Mouse (Mus musculus) embryonic stem cell, embryonic (primary cell): ENCODE measurements around the gene Pfn5.
"Not testable (repeated sequence)": the region's sequence is repeated elsewhere in the genome, so short reads cannot be mapped to it uniquely, and the experiment has no call there.

Experiments used
- CTCF ChIA-PET, 4 experiments: fragments of 300-600 bp in 2 of 4; fragments of 350-600 bp in 2 of 4; sonication (Branson Sonifier 250); formaldehyde crosslinking; loops; one replicate each; lab custom pipeline; 2022; ENCODE audit warnings: inconsistent platforms in 2 of 4; lab: Charles Lee
- POLR2A ChIA-PET, 4 experiments: fragments of 300-600 bp in 2 of 4; fragments of 350-600 bp in 2 of 4; sonication (Branson Sonifier 250); formaldehyde crosslinking; loops; one replicate each; lab custom pipeline; 2022; ENCODE audit warnings: antibody characterized with exemption in 4 of 4, inconsistent platforms in 1 of 4; lab: Charles Lee

Pfn5 gene

GRCm38 (mm10) chrX:95557887-95558286, at the start of gene Pfn5, which contains the start of gene Asb12:
Gene Pfn5, plus strand, starts transcription at chrX:95558104.
Gene Asb12, minus strand, starts transcription at chrX:95557987.
- CTCF ChIA-PET = no interaction called here
- POLR2A ChIA-PET = no interaction called here

GRCm38 (mm10) chrX:95523883-95524282, 34.0 kb upstream of the Pfn5 start:
- POLR2A ChIA-PET = no interaction called here
- CTCF ChIA-PET = no interaction called here

- ChIA-PET CTCF (no interaction called here), POLR2A (no interaction called here)
These were observed 32.7 kb upstream of the Pfn5 start for GRCm38 (mm10) chrX:95525166-95525565.

- CTCF ChIA-PET, POLR2A ChIA-PET: not testable (repeated sequence)
These were observed 22.4 kb upstream of the Pfn5 start for GRCm38 (mm10) chrX:95535493-95535892.

- ChIA-PET CTCF (no interaction called here), POLR2A (interaction anchor here in 1 of 4 experiments (0.6 kb wide), 1 partner anchor 31 kb away, joined by 4 read pairs; no protein-coding TSS in a partner anchor)
These were observed 3.6 kb upstream of the Pfn5 start for GRCm38 (mm10) chrX:95554321-95554720.

GRCm38 (mm10) chrX:95600609-95601008, 42.7 kb downstream of the Pfn5 start:
- ChIA-PET CTCF (no interaction called here), POLR2A (no interaction called here)
